In genomic region chr13:112119611-112120041, GRCm38 (mm10) we compare ENCODE assay signal across 10 mouse cellular contexts.
A peak's percentile ranks its signal among the peaks of the same experiment; 100 is the strongest.
DNase-seq lines count a peak whose midpoint lies in the region; ATAC-seq lines count a peak whose summit lies in the region.
"Had no signal": no experiment of that assay in that cellular context is flagged by ENCODE, and none has a peak within 500 bp of the region (broad histone marks: within the 10 kb centered on the region; RNA-seq: fewer than 3 reads in every experiment).

No protein-coding gene starts in this region.

- H3K4me2 ChIP-seq in hindbrain, embryonic 15.5 days, result 0 out of 2 replicates have a peak overlapping the region, but pooled peaks have one; percentile 0
- H3K4me2 ChIP-seq: liver, embryonic 13.5 days had no signal

- no peak overlapping the region for H3K4me3 ChIP-seq in hindbrain, embryonic 15.5 days
- H3K4me3 ChIP-seq in hindbrain, embryonic 10.5 days, result no peak overlapping the region
- H3K4me3 ChIP-seq: liver, embryonic 13.5 days had no signal

- H3K36me3 ChIP-seq in hindbrain, embryonic 15.5 days, result no peaks in the 10 kb centered on the region
- no peaks in the 10 kb centered on the region for H3K36me3 ChIP-seq in hindbrain, embryonic 10.5 days
- H3K36me3 ChIP-seq: liver, embryonic 13.5 days had no signal

- H3K27me3 ChIP-seq in hindbrain, embryonic 15.5 days, result no peaks in the 10 kb centered on the region
- H3K27me3 ChIP-seq in hindbrain, embryonic 10.5 days (ENCODE audit: insufficient read depth, poor library complexity, severe bottlenecking), result peaks cover 3% of the 10 kb centered on the region; the same call in 1 of the 2 replicates

- no peak for DNase-seq in hindbrain, embryonic 10.5 days (ENCODE audit: low spot score)
- DNase-seq in brain, embryonic 18.5 days (ENCODE audit: low read depth, low spot score), result peak; percentile 37
- DNase-seq in heart, adult 8-10 months (ENCODE audit: low spot score), result peak; percentile 49
- peak; percentile 60 for DNase-seq in kidney, postnatal 10 days
- DNase-seq in spleen, postnatal 14 days (ENCODE audit: low spot score in 2 of 2), result no peak
- no peak for DNase-seq in testis, postnatal 10 days (ENCODE audit: low spot score)
- DNase-seq: gastrocnemius, postnatal 14 days; liver, embryonic 13.5 days had no signal

- H3K4me1 ChIP-seq in hindbrain, embryonic 15.5 days (replicated peaks), result peaks cover 9% of the 10 kb centered on the region; the same call in 1 of the 2 replicates
- H3K4me1 ChIP-seq in hindbrain, embryonic 10.5 days (replicated peaks), result peaks cover 10% of the 10 kb centered on the region
- H3K4me1 ChIP-seq: liver, embryonic 13.5 days had no signal

- 36% methylated on average over 11 of the region's 11 CpGs for WGBS in hindbrain, embryonic 15.5 days
- 63% methylated on average over 11 of the region's 11 CpGs for WGBS in hindbrain, embryonic 10.5 days

- H3K9ac ChIP-seq in hindbrain, embryonic 15.5 days, result no peak overlapping the region
- H3K9ac ChIP-seq: liver, embryonic 13.5 days had no signal

- peak; percentile 71; the same call in 1 of the 2 replicates for ATAC-seq in hindbrain, embryonic 15.5 days (ENCODE audit: low FRiP score, low read depth)
- ATAC-seq in erythroblast, adult 5-6 weeks (replicated peaks; ENCODE audit: low FRiP score, poor library complexity, severe bottlenecking), result no peak

- no peak overlapping the region for H3K27ac ChIP-seq in hindbrain, embryonic 15.5 days (replicated peaks)
- H3K27ac ChIP-seq in hindbrain, embryonic 10.5 days, result no peak overlapping the region
- H3K27ac ChIP-seq: liver, embryonic 13.5 days had no signal

- no peaks in the 10 kb centered on the region for H3K9me3 ChIP-seq in hindbrain, embryonic 15.5 days
- H3K9me3 ChIP-seq in hindbrain, embryonic 10.5 days, result no peaks in the 10 kb centered on the region
- H3K9me3 ChIP-seq: liver, embryonic 13.5 days had no signal

Comparison
In these comparisons a context has a peak if more than half of its experiments do, and no peak if none do; other contexts are left out.
1. DNase-seq: peak in brain, embryonic 18.5 days (single experiment), heart, adult 8-10 months (single experiment) and kidney, postnatal 10 days (single experiment); none in hindbrain, embryonic 10.5 days (single experiment), spleen, postnatal 14 days (0 of 2) and testis, postnatal 10 days (single experiment).